In the genomic region with DNA sequence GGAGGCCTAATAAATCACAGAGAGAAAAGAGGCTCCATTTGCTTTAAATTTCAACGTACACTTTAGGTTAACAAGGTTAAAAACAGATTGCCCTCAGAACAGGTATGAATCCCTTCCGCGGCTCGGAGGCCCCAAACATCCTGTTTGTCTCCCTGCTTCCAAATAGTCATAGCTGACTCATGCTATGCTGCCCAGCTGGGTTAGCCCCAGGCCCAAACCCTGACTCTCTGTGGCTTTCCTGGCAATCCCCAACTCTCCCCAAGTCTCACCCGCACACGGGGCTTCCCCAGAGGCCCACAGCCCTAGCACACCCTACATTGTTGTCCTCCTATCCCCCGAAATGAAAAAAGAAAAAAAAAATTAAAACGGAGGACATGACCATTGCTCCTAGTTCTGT, we compare ENCODE assay signal across 1 mouse cellular context.
TF ChIP-seq lines count a peak whose summit lies in the region.

No protein-coding gene starts in this region.

TF ChIP-seq in CH12.LX, 34 proteins besides CTCF, POLR2A, EP300 and RAD21 (continued from another document):
- no peak; the same call in 1 of the 2 replicates for TF ChIP-seq MXI1 (IDR thresholded peaks at IDR 0.05; ENCODE audit: low read depth, low read length)
- peak; percentile 20; the same call in 1 of the 2 replicates for TF ChIP-seq BHLHE40 (IDR thresholded peaks at IDR 0.05; ENCODE audit: low read depth, low read length)
- TF ChIP-seq MEF2A (IDR thresholded peaks at IDR 0.05; ENCODE audit: borderline replicate concordance, low read depth, low read length): peak; percentile 79
- TF ChIP-seq E2F4 (IDR thresholded peaks at IDR 0.05; ENCODE audit: insufficient replicate concordance, low read depth, low read length): no peak
- no peak for TF ChIP-seq ZC3H11A (IDR thresholded peaks at IDR 0.05; ENCODE audit: low read depth, low read length)
- TF ChIP-seq ZKSCAN1 (IDR thresholded peaks at IDR 0.05; ENCODE audit: borderline replicate concordance, low read depth, low read length): no peak
- peak; percentile 44; the same call in 1 of the 2 replicates for TF ChIP-seq ZNF384 (IDR thresholded peaks at IDR 0.05; ENCODE audit: low read depth, low read length)
- no peak for TF ChIP-seq PAX5 (IDR thresholded peaks at IDR 0.05; ENCODE audit: low read length)
- TF ChIP-seq MYC (IDR thresholded peaks at IDR 0.05; ENCODE audit: low read depth, low read length): no peak
- TF ChIP-seq IRF4 (IDR thresholded peaks at IDR 0.05; ENCODE audit: low read depth, low read length): peak; percentile 55; the same call in 1 of the 2 replicates
- TF ChIP-seq POLR2AphosphoS2 (IDR thresholded peaks at IDR 0.05; ENCODE audit: low read depth, low read length): no peak
- no peak for TF ChIP-seq GABPA (IDR thresholded peaks at IDR 0.05; ENCODE audit: insufficient replicate concordance, low read depth, low read length)
- TF ChIP-seq ELF1 (IDR thresholded peaks at IDR 0.05; ENCODE audit: low read depth, low read length): no peak
- peak; percentile 26; the same call in 1 of the 2 replicates for TF ChIP-seq NELFE (IDR thresholded peaks at IDR 0.05; ENCODE audit: low read depth, low read length)
- no peak for TF ChIP-seq MAZ (IDR thresholded peaks at IDR 0.05; ENCODE audit: low read depth, low read length)
- TF ChIP-seq TCF12 (IDR thresholded peaks at IDR 0.05; ENCODE audit: low read depth, low read length): peak; percentile 43; the same call in 1 of the 2 replicates
- TF ChIP-seq NRF1 (IDR thresholded peaks at IDR 0.05; ENCODE audit: low read depth, low read length): no peak
- no peak for TF ChIP-seq TBP (conservative IDR thresholded peaks at IDR 0.05; ENCODE audit: low read depth, low read length)
- peak; percentile 78 for TF ChIP-seq ETS1 (conservative IDR thresholded peaks at IDR 0.05; ENCODE audit: low read depth, low read length)
